Mouse (Mus musculus) MEL (cell line): ENCODE results near the gene Rassf2. TPM values are rescaled to one million over a fixed set of nuclear protein-coding genes. Genes with fewer than 3 reads are reported as not detected.

Experiments
- DNase-seq: peaks from one replicate; pipeline ENCODE4 v3.0.0; 2011; ENCODE audit warnings: low read depth, low spot score
- H3K27ac ChIP-seq: 2 replicates; pipeline ENCODE4 v1.5.1; 2012; ENCODE audit warnings: low read depth, mild to moderate bottlenecking, control low read depth, low read length, moderate library complexity; ENCODE audit not compliant: control insufficient read depth
- H3K27me3 ChIP-seq, 2 experiments: fragments of 150-350 bp in 1 of 2; sonication (generic) in 1 of 2; 2 replicates each; pipeline ENCODE4 v1.6.1; 2012; ENCODE audit warnings: low read length in 2 of 2, mild to moderate bottlenecking in 2 of 2, improper control_type of control experiment in 1 of 2, moderate library complexity in 1 of 2; ENCODE audit not compliant: insufficient read depth in 2 of 2, control insufficient read depth in 1 of 2
- H3K36me3 ChIP-seq, 2 experiments: 2 replicates each; pipeline ENCODE4 v1.6.1; 2012 to 2014; ENCODE audit warnings: low read length in 2 of 2, improper control_type of control experiment in 1 of 2, inconsistent platforms in 1 of 2, mild to moderate bottlenecking in 1 of 2; ENCODE audit not compliant: insufficient read depth in 2 of 2, control insufficient read depth in 1 of 2
- H3K4me1 ChIP-seq, 2 experiments: fragments of 150-350 bp in 1 of 2; sonication (generic) in 1 of 2; 2 replicates each; pipeline ENCODE4 v1.6.1; 2012; ENCODE audit warnings: low read length in 2 of 2, improper control_type of control experiment in 1 of 2, mild to moderate bottlenecking in 1 of 2; ENCODE audit not compliant: insufficient read depth in 2 of 2, control insufficient read depth in 1 of 2
- H3K4me3 ChIP-seq, 2 experiments: fragments of 150-350 bp in 1 of 2; sonication (generic) in 1 of 2; 2 replicates each; pipeline ENCODE4 v1.5.1; 2012; ENCODE audit warnings: low read depth in 2 of 2, low read length in 2 of 2, mild to moderate bottlenecking in 2 of 2, moderate library complexity in 2 of 2, control low read depth in 1 of 2, improper control_type of control experiment in 1 of 2; ENCODE audit not compliant: control insufficient read depth in 1 of 2, insufficient read depth in 1 of 2
- H3K79me2 ChIP-seq: 2 replicates; pipeline ENCODE4 v1.6.1; 2012; ENCODE audit warnings: mild to moderate bottlenecking, low read length, moderate library complexity; ENCODE audit not compliant: control insufficient read depth, poor library complexity, insufficient read depth
- H3K9ac ChIP-seq: 2 replicates; pipeline ENCODE4 v1.6.1; 2012; ENCODE audit warnings: low read depth, mild to moderate bottlenecking, control low read depth, low read length, moderate library complexity; ENCODE audit not compliant: control insufficient read depth, poor library complexity, severe bottlenecking
- H3K9me3 ChIP-seq: fragments of 150-350 bp; sonication (generic); replicated peaks from 2 replicates; pipeline ENCODE4 v1.6.1; 2012; ENCODE audit warnings: mild to moderate bottlenecking, low read length, improper control_type of control experiment, moderate library complexity; ENCODE audit not compliant: insufficient read depth
- BHLHE40 ChIP-seq: IDR thresholded peaks from 2 replicates; pipeline ENCODE4 v1.6.1; 2012; ENCODE audit warnings: low read depth, mild to moderate bottlenecking, inconsistent platforms, low read length, improper control_type of control experiment, borderline replicate concordance
- CHD1 ChIP-seq: IDR thresholded peaks from 2 replicates; pipeline ENCODE4 v1.6.1; 2012; ENCODE audit warnings: low read depth, mild to moderate bottlenecking, inconsistent platforms, low read length, improper control_type of control experiment
- CTCF ChIP-seq, 3 experiments: IDR thresholded peaks in 2 of 3; conservative IDR thresholded peaks in 1 of 3; 2 replicates each; pipeline ENCODE4 v1.5.1; 2011 to 2012; ENCODE audit warnings: low read length in 3 of 3, low read depth in 2 of 3, mild to moderate bottlenecking in 2 of 3, improper control_type of control experiment in 1 of 3, inconsistent platforms in 1 of 3, mixed read lengths in 1 of 3, moderate library complexity in 1 of 3; ENCODE audit not compliant: control insufficient read depth in 1 of 3, insufficient read depth in 1 of 3, poor library complexity in 1 of 3, severe bottlenecking in 1 of 3
- ELF1 ChIP-seq: IDR thresholded peaks from 2 replicates; pipeline ENCODE4 v1.6.1; 2014; ENCODE audit warnings: low read depth, mild to moderate bottlenecking, inconsistent platforms, low read length, improper control_type of control experiment, moderate library complexity
- EP300 ChIP-seq, 2 experiments: IDR thresholded peaks; 2 replicates each; pipeline ENCODE4 v1.6.1; 2011; ENCODE audit warnings: improper control_type of control experiment in 2 of 2, low read length in 2 of 2, low read depth in 1 of 2, mild to moderate bottlenecking in 1 of 2
- ETS1 ChIP-seq: IDR thresholded peaks from 2 replicates; pipeline ENCODE4 v1.6.1; 2012; ENCODE audit warnings: low read depth, mild to moderate bottlenecking, inconsistent platforms, low read length, improper control_type of control experiment, moderate library complexity
- GABPA ChIP-seq: IDR thresholded peaks from 2 replicates; pipeline ENCODE4 v1.6.1; 2012; ENCODE audit warnings: low read depth, mild to moderate bottlenecking, inconsistent platforms, low read length, improper control_type of control experiment, moderate library complexity
- GATA1 ChIP-seq: IDR thresholded peaks from 2 replicates; pipeline ENCODE4 v1.6.1; 2011; ENCODE audit warnings: low read depth, low read length, improper control_type of control experiment
- HCFC1 ChIP-seq: IDR thresholded peaks from 2 replicates; pipeline ENCODE4 v1.6.1; 2012; ENCODE audit warnings: low read depth, mild to moderate bottlenecking, inconsistent platforms, low read length, improper control_type of control experiment, moderate library complexity
- JUND ChIP-seq: IDR thresholded peaks from 2 replicates; pipeline ENCODE4 v1.6.1; 2011; ENCODE audit warnings: low read depth, mild to moderate bottlenecking, improper control_type of control experiment, low read length
- KAT2A ChIP-seq: conservative IDR thresholded peaks from 2 replicates; pipeline ENCODE4 v1.6.1; 2012; ENCODE audit warnings: low read depth, low read length, improper control_type of control experiment, inconsistent platforms
- MAFK ChIP-seq: IDR thresholded peaks from 2 replicates; pipeline ENCODE4 v1.6.1; 2011; ENCODE audit warnings: low read depth, mild to moderate bottlenecking, low read length, improper control_type of control experiment, borderline replicate concordance
- MAX ChIP-seq: IDR thresholded peaks from 2 replicates; pipeline ENCODE4 v1.6.1; 2011; ENCODE audit warnings: low read length, improper control_type of control experiment
- MAZ ChIP-seq: IDR thresholded peaks from 2 replicates; pipeline ENCODE4 v1.6.1; 2012; ENCODE audit warnings: low read depth, mild to moderate bottlenecking, inconsistent platforms, low read length, improper control_type of control experiment
- MEF2A ChIP-seq: IDR thresholded peaks from 2 replicates; pipeline ENCODE4 v1.6.1; 2014; ENCODE audit warnings: low read depth, mild to moderate bottlenecking, inconsistent platforms, low read length, improper control_type of control experiment; ENCODE audit not compliant: poor library complexity, insufficient replicate concordance, severe bottlenecking; ENCODE audit errors: extremely low read depth
- MXI1 ChIP-seq: IDR thresholded peaks from 2 replicates; pipeline ENCODE4 v1.6.1; 2011; ENCODE audit warnings: mild to moderate bottlenecking, low read depth, low read length, improper control_type of control experiment
- MYB ChIP-seq: IDR thresholded peaks from 2 replicates; pipeline ENCODE4 v1.6.1; 2011; ENCODE audit warnings: mild to moderate bottlenecking, low read depth, low read length, improper control_type of control experiment
- NRF1 ChIP-seq: IDR thresholded peaks from 2 replicates; pipeline ENCODE4 v1.6.1; 2014; ENCODE audit warnings: low read depth, mild to moderate bottlenecking, inconsistent platforms, low read length, improper control_type of control experiment, moderate library complexity; ENCODE audit not compliant: poor library complexity, insufficient read depth, severe bottlenecking
- POLR2A ChIP-seq, 2 experiments: IDR thresholded peaks; 2 replicates each; pipeline ENCODE4 v1.6.1; 2011 to 2012; ENCODE audit warnings: low read length in 2 of 2, mild to moderate bottlenecking in 2 of 2, control low read depth in 1 of 2, improper control_type of control experiment in 1 of 2, low read depth in 1 of 2, moderate library complexity in 1 of 2; ENCODE audit not compliant: control insufficient read depth in 1 of 2, insufficient read depth in 1 of 2, poor library complexity in 1 of 2
- POLR2AphosphoS2 ChIP-seq: IDR thresholded peaks from 2 replicates; pipeline ENCODE4 v1.6.1; 2011; ENCODE audit warnings: low read length, improper control_type of control experiment
- SIN3A ChIP-seq: IDR thresholded peaks from 2 replicates; pipeline ENCODE4 v1.6.1; 2012; ENCODE audit warnings: low read length, improper control_type of control experiment, inconsistent platforms
- SMC3 ChIP-seq: IDR thresholded peaks from 2 replicates; pipeline ENCODE4 v1.6.1; 2011; ENCODE audit warnings: low read depth, low read length, improper control_type of control experiment
- TAL1 ChIP-seq: IDR thresholded peaks from 2 replicates; pipeline ENCODE4 v1.6.1; 2012; ENCODE audit warnings: mild to moderate bottlenecking, inconsistent platforms, low read length, moderate library complexity, mixed read lengths
- TBP ChIP-seq: IDR thresholded peaks from 2 replicates; pipeline ENCODE4 v1.8.0; 2011; ENCODE audit warnings: low read depth, low read length, improper control_type of control experiment
- TCF12 ChIP-seq: IDR thresholded peaks from 2 replicates; pipeline ENCODE4 v1.6.1; 2014; ENCODE audit warnings: low read depth, mild to moderate bottlenecking, inconsistent platforms, low read length, improper control_type of control experiment, moderate library complexity
- UBTF ChIP-seq: IDR thresholded peaks from 2 replicates; pipeline ENCODE4 v1.6.1; 2012; ENCODE audit warnings: low read depth, mild to moderate bottlenecking, inconsistent platforms, low read length, improper control_type of control experiment, moderate library complexity, borderline replicate concordance; ENCODE audit not compliant: insufficient read depth
- USF1 ChIP-seq: IDR thresholded peaks from 2 replicates; pipeline ENCODE4 v1.6.1; 2014; ENCODE audit warnings: low read depth, mild to moderate bottlenecking, inconsistent platforms, low read length, improper control_type of control experiment, moderate library complexity
- USF2 ChIP-seq, 2 experiments: IDR thresholded peaks; 2 replicates each; pipeline ENCODE4 v1.6.1; 2011 to 2012; ENCODE audit warnings: improper control_type of control experiment in 2 of 2, low read length in 2 of 2, borderline replicate concordance in 1 of 2, inconsistent platforms in 1 of 2, low read depth in 1 of 2, mild to moderate bottlenecking in 1 of 2; ENCODE audit not compliant: insufficient read depth in 1 of 2
- ZC3H11A ChIP-seq: IDR thresholded peaks from 2 replicates; pipeline ENCODE4 v1.6.1; 2012; ENCODE audit warnings: low read depth, mild to moderate bottlenecking, inconsistent platforms, low read length, improper control_type of control experiment
- ZKSCAN1 ChIP-seq: IDR thresholded peaks from 2 replicates; pipeline ENCODE4 v1.6.1; 2012; ENCODE audit warnings: low read depth, mild to moderate bottlenecking, inconsistent platforms, low read length, improper control_type of control experiment, moderate library complexity
- ZNF384 ChIP-seq: IDR thresholded peaks from 2 replicates; pipeline ENCODE4 v1.6.1; 2012; ENCODE audit warnings: low read depth, mild to moderate bottlenecking, inconsistent platforms, low read length, improper control_type of control experiment
- polyA plus RNA-seq, 2 experiments: library from polyadenylated mRNA; stranded (reverse) in 1 of 2; unstranded in 1 of 2; fragments of >175 nt in 1 of 2; fragments of >200 nt in 1 of 2; gene quantifications; 2 replicates each; pipeline versions ENCODE4 v1.2.1 to v1.2.4; 2012; ENCODE audit warnings: low replicate concordance in 2 of 2, low read depth in 1 of 2; ENCODE audit not compliant: insufficient read length in 2 of 2, insufficient read depth in 1 of 2, missing spikeins in 1 of 2
- total RNA-seq: library from RNA; depleted of rRNA; stranded (reverse); fragments of 300-350 nt; gene quantifications from 2 replicates; pipeline ENCODE4 v1.2.3, GENCODE M21; 2012

Rassf2 gene
- total and polyA plus RNA-seq, 3 experiments: 0.69 to 4.1 TPM; not detected in 1

DNA sequence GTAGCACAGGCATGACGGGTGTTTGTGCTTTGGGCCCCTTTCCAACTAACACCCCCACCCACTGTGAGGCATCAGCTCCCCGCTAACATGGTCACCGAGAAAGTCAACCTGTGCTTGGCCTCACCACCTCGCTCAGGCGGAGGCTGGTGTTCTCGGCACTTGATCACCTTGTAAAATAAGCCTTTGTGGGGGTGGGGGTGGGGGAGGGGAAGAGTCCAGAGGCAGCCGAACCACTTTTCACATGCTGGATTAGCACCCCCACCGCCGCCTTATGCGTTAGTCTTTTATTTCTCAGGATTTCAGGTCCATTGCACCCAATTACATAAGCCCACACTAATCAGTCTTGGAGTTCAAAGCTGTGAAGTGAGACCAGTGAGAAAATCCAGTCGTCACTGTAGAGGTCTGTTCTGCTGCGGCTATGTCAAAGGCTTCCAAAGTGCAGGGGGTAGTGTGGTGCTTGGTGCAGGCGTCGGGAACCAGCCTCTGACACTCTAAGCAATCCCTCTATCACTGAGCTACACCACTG lies 36.4 kb downstream of the Rassf2 start:
- TF ChIP-seq POLR2AphosphoS2 (no peak), MYB (no peak), MAX (no peak), MAFK (no peak), JUND (no peak), MXI1 (no peak), HCFC1 (no peak), CHD1 (no peak), TCF12 (no peak), BHLHE40 (no peak), ZNF384 (no peak), POLR2A (IDR thresholded peaks at IDR 0.05; ENCODE audit: control insufficient read depth in 1 of 2, insufficient read depth in 1 of 2, low read depth in 1 of 2, low read length in 2 of 2, poor library complexity in 1 of 2) (no peak), ELF1 (no peak), USF1 (no peak), EP300 (IDR thresholded peaks at IDR 0.05; ENCODE audit: low read depth in 1 of 2, low read length in 2 of 2) (no peak), ETS1 (no peak), SIN3A (no peak), USF2 (IDR thresholded peaks at IDR 0.05; ENCODE audit: borderline replicate concordance in 1 of 2, insufficient read depth in 1 of 2, low read depth in 1 of 2, low read length in 2 of 2) (no peak), GATA1 (no peak), KAT2A (no peak)
- no peak overlapping the region for H3K4me3 ChIP-seq
- no peaks in the 10 kb centered on the region for H3K4me1 ChIP-seq
- no peaks in the 10 kb centered on the region for H3K27me3 ChIP-seq
- no peaks in the 10 kb centered on the region for H3K79me2 ChIP-seq
- no peak overlapping the region for H3K9ac ChIP-seq
- no peak for DNase-seq
- no peaks in the 10 kb centered on the region for H3K9me3 ChIP-seq
- H3K36me3 ChIP-seq: no peaks in the 10 kb centered on the region
- no peak overlapping the region for H3K27ac ChIP-seq

DNA sequence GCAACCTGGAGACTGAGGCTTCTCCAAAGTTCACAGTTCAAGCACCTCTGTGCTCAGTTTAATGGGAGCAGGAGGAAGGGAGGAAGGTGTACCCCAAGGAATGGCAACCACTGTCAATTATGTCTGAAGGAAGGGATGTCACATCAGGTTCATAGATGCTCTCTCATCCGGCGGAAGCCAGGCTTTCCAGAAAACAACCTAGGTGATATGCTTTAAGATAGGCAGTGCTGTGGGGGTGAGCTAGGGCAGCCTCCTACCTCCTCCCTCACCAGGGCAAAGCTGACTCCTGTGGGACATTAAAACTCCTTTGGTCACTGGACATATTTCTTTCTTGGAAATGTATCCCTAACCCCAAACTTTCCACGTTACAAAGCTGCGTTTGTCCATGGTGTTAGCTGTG lies 36.9 kb downstream of the Rassf2 start:
- Histone ChIP-seq H3K79me2 (no peaks in the 10 kb centered on the region), H3K9me3 (no peaks in the 10 kb centered on the region), H3K4me3 (no peak overlapping the region), H3K27me3 (no peaks in the 10 kb centered on the region), H3K36me3 (no peaks in the 10 kb centered on the region), H3K27ac (no peak overlapping the region), H3K9ac (no peak overlapping the region), H3K4me1 (no peaks in the 10 kb centered on the region)
- TF ChIP-seq MEF2A: no peak
- no peak for TF ChIP-seq TCF12
- no peak for TF ChIP-seq SMC3
- TF ChIP-seq POLR2AphosphoS2: no peak
- no peak for TF ChIP-seq ZKSCAN1
- TF ChIP-seq UBTF: no peak
- no peak for TF ChIP-seq TAL1
- no peak for TF ChIP-seq HCFC1
- TF ChIP-seq SIN3A: no peak
- TF ChIP-seq ETS1: no peak
- TF ChIP-seq ZC3H11A: no peak
- no peak for TF ChIP-seq CTCF (IDR thresholded peaks at IDR 0.05 in 2 of 3, conservative IDR thresholded peaks at IDR 0.05 in 1 of 3; ENCODE audit: control insufficient read depth in 1 of 3, insufficient read depth in 1 of 3, low read depth in 2 of 3, low read length in 3 of 3, poor library complexity in 1 of 3, severe bottlenecking in 1 of 3)
- no peak for TF ChIP-seq NRF1
- no peak for TF ChIP-seq MXI1
- no peak for TF ChIP-seq CHD1
- no peak for TF ChIP-seq GABPA
- no peak for TF ChIP-seq POLR2A (IDR thresholded peaks at IDR 0.05; ENCODE audit: control insufficient read depth in 1 of 2, insufficient read depth in 1 of 2, low read depth in 1 of 2, low read length in 2 of 2, poor library complexity in 1 of 2)
- TF ChIP-seq MAZ: no peak
- TF ChIP-seq MYB: no peak
- TF ChIP-seq TBP: no peak
- no peak for DNase-seq
